Mouse (Mus musculus) T-cell, adult 2 months (primary cell): Measurements from ENCODE around the gene Hfe.

Source experiments
- DNase-seq: peaks from one replicate; pipeline ENCODE4 v3.0.0; 2022; ENCODE audit warnings: low spot score

Gene Hfe

GRCm38 (mm10) chr13:23710374-23711089, at the start of gene Hfe:
TSS of gene Hfe (minus strand) at chr13:23710854.
- DNase-seq = peak; percentile 74

GRCm38 (mm10) chr13:23759916-23760239, 49.2 kb upstream of the Hfe start:
- DNase-seq = no peak

- DNase-seq = no peak
These were observed 48.7 kb upstream of the Hfe start for GRCm38 (mm10) chr13:23759251-23759771.

- no peak for DNase-seq
These were observed 47.3 kb upstream of the Hfe start for GRCm38 (mm10) chr13:23757921-23758320.

GRCm38 (mm10) chr13:23757211-23757773, 46.6 kb upstream of the Hfe start:
- no peak for DNase-seq

- peak; percentile 80 for DNase-seq
These were observed 46.1 kb upstream of the Hfe start, which contains the start of gene Hist1h4b for GRCm38 (mm10) chr13:23756790-23757189. TSS of gene Hist1h4b (plus strand) at chr13:23757013.

GRCm38 (mm10) chr13:23755000-23755399, 44.3 kb upstream of the Hfe start:
- no peak for DNase-seq

- DNase-seq = no peak
These were observed 42.8 kb upstream of the Hfe start for GRCm38 (mm10) chr13:23753314-23754078.

- DNase-seq = no peak
These were observed 42.1 kb upstream of the Hfe start for GRCm38 (mm10) chr13:23752742-23753172.

GRCm38 (mm10) chr13:23752067-23752741, 41.5 kb upstream of the Hfe start, which contains the start of gene Hist1h3b:
TSS of gene Hist1h3b (plus strand) at chr13:23752267.
- peak; percentile 57 for DNase-seq

- peak; percentile 1 for DNase-seq
These were observed 40.9 kb upstream of the Hfe start for GRCm38 (mm10) chr13:23751478-23751956.

GRCm38 (mm10) chr13:23750839-23751477, 40.3 kb upstream of the Hfe start, which contains the start of gene Hist1h2ab:
TSS of gene Hist1h2ab (plus strand) at chr13:23751126.
- DNase-seq = peak; percentile 4

- no peak for DNase-seq
These were observed 39.0 kb upstream of the Hfe start for GRCm38 (mm10) chr13:23749563-23750121.

- no peak for DNase-seq
These were observed 37.2 kb upstream of the Hfe start for GRCm38 (mm10) chr13:23747892-23748288.

- no peak for DNase-seq
These were observed 36.6 kb upstream of the Hfe start for GRCm38 (mm10) chr13:23747081-23747891.

- DNase-seq = peak; percentile 58
These were observed 35.8 kb upstream of the Hfe start, which contains the start of gene Hist1h2bb for GRCm38 (mm10) chr13:23746201-23747080. TSS of gene Hist1h2bb (plus strand) at chr13:23746734.

- DNase-seq = peak; percentile 75
These were observed 34.9 kb upstream of the Hfe start, which contains the start of gene Hist1h3c for GRCm38 (mm10) chr13:23745381-23746161. TSS of gene Hist1h3c (minus strand) at chr13:23745602.
